Mouse (Mus musculus) lung, postnatal 0 days (tissue): ENCODE data around the gene Slc2a6.

Experiments used
- CTCF ChIP-seq: IDR thresholded peaks from 2 replicates; pipeline ENCODE4 v1.5.1; 2016; ENCODE audit warnings: antibody characterized with exemption, mild to moderate bottlenecking
- EP300 ChIP-seq: IDR thresholded peaks from 2 replicates; pipeline ENCODE4 v1.6.1; 2016; ENCODE audit warnings: antibody characterized with exemption, mild to moderate bottlenecking, control low read depth

GRCm38 (mm10) chr2:27058251-27058650 is 30.5 kb upstream of the Slc2a6 start:
- no peak for TF ChIP-seq CTCF
- no peak for TF ChIP-seq EP300
